Mouse (Mus musculus) spleen, adult 18-20 months (tissue): Measurements from ENCODE around the gene Morn1.
A peak's percentile ranks its signal among the peaks of the same experiment; 100 is the strongest.

ENCODE experiments used
- DNase-seq, 2 experiments: peaks; one replicate each; pipeline ENCODE4 v3.0.0; 2022; ENCODE audit warnings: mixed read lengths in 2 of 2

Gene Morn1

GRCm38 (mm10) chr4:155142836-155143235, 56.5 kb downstream of the Morn1 start:
- DNase-seq = no peak

GRCm38 (mm10) chr4:155143411-155143810, 57.0 kb downstream of the Morn1 start:
- DNase-seq = no peak

DNA sequence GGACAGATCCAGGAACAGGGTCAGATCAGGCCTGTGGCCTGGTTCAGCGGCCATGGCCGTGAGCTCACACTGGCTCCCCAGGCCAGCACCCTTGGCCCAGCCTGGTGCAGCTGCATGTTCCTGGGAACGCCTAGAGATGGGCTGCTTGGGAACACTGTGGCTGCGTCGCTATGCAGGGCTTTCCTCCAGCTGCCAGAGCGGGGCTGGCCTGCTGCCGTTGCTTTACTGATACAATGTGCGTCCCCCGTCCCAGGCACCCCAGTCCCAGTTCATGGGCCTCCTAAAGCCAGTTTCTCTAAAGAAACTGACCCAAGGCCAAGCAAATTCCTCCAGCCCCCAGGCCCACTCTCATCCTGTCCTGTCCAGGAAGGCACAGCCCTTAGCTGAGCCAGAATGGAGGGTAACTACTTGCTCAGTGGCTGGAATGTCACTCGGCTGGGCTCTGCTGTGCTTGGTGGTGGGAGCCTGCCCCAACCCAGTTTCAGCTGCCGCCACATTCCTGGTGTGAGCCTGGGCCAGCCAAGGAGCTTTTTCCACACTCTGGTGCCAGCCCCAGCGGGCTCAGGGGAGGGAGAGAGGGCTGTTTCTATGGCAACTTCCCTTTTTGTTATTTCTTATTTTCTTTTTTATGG, 57.6 kb downstream of the Morn1 start:
- DNase-seq = no peak

DNA sequence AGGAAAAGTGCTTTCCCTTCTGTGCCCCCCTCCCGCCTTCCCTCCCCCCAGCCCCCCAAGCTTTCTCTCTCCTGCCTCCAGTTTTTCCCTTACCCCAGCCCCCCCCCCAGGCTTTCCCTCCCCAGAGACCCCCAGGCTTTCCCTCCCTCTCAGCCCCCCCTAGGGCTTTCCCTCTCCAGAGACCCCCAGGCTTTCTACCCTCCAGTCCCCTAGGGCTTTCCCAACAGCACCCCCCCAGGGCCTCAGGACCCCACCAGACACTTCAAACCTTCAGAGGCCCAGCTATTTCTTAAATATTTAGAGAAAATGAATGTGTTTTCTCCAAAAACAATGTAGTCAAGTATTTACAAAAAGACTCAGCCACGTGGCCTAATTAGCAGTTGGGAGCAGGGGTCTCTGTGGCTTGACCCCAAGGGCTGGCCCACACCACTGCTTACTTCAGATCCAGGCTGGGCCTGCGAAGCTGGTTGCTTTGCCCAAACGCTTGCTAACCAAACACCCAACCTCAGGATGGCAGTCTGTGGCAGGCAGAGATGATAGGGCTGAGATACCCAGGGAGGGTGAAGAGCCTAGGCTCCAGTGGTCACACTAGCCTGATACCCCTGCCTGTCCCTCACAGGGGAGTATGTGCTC, 58.3 kb downstream of the Morn1 start:
- DNase-seq = no peak

DNA sequence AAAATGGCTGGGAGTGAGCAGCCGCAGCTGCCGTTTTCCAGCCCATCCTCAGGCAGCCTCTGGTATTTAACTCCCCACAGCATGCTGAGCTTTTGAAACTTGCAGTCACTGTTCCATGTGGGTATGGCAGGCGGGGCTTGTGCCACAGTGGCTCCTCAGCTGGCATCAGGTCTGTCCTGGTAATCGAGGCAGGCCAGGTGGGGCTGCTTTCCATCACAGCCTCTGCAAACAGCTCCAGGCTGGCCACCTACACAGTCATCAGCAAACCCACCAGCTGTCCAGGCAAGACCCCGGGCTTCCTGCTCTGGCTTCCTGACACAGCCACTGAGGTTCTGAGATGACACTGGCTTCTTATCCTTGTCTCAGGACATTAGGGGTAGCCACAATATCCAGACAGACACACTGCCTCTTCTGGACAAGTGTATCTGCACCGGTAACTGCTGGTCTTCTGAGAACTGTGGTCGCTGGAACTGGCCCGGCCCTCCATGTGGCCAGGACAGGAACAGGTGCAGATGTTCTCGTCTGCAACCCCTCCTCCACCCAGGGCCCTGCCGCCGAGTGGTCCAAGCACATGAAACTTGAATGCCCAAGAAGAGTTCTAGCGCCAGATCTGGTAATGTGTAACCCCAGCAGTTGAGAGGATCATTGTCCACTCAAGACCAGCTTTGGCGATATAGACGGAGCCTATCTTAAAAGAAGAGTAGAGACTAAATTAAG, 59.9 kb downstream of the Morn1 start:
- DNase-seq = no peak

- DNase-seq = no peak
Observed at GRCm38 (mm10) chr4:155148453-155148852, 62.1 kb downstream of the Morn1 start.

- DNase-seq = no peak
Observed at GRCm38 (mm10) chr4:155148910-155149698, 62.7 kb downstream of the Morn1 start.

- no peak for DNase-seq
Observed at GRCm38 (mm10) chr4:155149941-155150275, 63.5 kb downstream of the Morn1 start.

GRCm38 (mm10) chr4:155150276-155151113, 64.1 kb downstream of the Morn1 start:
- peak; percentile 76 to 84 for DNase-seq

GRCm38 (mm10) chr4:155151221-155151788, 64.9 kb downstream of the Morn1 start:
- no peak for DNase-seq

GRCm38 (mm10) chr4:155151845-155152244, 65.5 kb downstream of the Morn1 start:
- DNase-seq = no peak

GRCm38 (mm10) chr4:155152476-155152875, 66.1 kb downstream of the Morn1 start:
- no peak for DNase-seq

GRCm38 (mm10) chr4:155153389-155154072, 67.2 kb downstream of the Morn1 start:
- no peak for DNase-seq

DNA sequence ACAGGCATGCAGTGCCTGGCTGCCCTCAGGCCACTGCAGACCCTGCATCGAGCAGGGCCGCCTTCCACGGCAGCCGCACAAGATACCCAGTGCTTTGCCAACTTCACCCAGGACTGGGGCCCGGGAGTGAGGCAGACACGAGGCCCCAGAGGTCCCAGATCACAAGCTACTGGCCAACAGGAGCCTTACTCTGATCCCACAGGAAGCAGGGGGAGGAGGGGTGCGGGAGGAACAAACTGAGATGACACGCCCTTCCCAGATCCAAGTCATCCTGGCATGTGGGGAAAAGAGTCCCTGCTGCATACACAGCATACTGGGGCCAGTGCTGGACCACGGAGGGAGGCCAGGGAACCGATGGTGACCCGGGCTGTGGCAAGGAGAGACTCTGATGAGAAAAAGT, 68.6 kb downstream of the Morn1 start:
- no peak for DNase-seq

GRCm38 (mm10) chr4:155156734-155157133, 70.4 kb downstream of the Morn1 start:
- no peak for DNase-seq

- DNase-seq = no peak
Observed at GRCm38 (mm10) chr4:155157871-155158542, 71.6 kb downstream of the Morn1 start.

DNA sequence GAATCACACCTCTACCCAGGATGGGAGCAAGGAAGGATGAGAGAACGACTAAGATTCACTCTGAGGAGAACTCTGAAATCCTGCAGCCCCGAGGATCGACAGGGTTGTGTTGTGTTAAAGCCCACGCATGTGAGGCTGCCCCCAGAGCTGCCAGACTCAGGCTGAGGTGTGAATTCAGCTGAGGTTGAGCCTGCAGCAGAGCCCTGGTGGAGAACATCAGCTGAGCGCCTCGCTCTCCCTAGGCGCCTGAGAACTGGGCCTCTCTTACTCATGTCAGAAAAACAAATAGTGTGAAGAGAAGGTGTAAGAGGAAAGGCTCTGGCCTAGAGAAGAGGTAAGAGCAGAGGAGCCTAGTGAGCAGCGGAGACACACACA, 72.2 kb downstream of the Morn1 start:
- no peak for DNase-seq

DNA sequence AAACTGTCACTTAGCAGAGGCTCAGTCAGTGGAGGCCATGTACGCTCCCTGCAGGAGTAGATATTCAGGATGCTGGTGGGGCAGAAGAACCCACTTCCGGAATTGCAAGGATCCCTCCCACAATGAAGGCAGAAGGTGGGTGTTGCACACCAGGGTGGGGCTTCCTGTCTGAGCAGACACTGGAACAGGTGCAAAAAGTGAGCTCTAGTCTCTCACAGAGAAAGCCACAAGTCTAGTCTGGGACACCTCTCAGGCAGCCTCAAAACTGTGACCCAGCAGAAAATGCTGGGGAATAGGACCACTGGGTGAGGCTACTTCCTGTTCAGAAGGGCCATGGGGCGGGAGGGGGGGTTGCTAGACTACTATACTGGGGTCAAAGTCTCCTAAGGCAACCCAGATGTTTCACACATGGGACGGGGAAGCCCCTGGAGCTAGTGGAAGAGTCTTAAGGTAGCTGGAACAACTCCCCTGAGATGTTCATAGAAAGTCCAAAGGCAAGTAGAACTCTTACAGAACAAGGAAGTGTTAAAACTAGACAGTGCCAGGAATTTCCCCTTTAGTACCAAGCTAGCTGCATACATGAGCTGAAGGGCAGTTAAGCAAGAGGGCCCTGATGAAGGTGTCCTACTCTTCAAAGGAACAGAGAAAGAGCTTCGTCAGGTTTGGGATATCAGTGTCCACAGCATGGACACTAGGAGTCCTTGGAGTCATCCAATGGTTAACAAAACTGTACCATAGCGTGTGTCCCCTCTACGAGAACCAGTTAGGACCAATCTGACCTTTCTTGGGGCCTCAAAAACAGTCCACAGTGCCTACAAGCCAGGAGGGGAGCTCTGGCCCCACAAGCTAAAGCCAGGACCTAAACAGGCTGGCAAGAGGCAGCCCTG, 76.3 kb downstream of the Morn1 start:
- DNase-seq = peak; percentile 46 to 64

GRCm38 (mm10) chr4:155163320-155163651, 76.9 kb downstream of the Morn1 start:
- DNase-seq = no peak

DNA sequence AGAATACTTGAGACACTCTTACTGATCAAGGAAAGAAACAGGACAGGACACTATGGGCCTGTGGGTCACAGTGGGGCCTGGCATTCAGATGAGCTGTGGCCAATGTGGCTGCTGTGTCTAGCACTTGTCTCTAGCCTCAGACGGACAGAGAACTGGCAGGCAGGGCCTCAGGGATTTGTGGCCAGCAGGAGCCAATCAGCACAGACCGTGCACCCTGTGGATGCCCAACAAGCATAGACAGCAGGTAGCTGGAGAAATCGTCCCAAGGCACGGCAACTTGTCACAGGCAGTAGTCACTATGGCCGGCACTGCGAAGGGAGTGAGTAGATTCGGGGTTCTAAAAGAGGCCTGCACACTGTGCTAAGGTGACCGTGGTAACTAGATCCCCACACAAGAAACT, 77.3 kb downstream of the Morn1 start:
- DNase-seq = no peak
